Mouse (Mus musculus): ENCODE measurements around the gene Cep85l. TPM values are rescaled to one million over a fixed set of nuclear protein-coding genes. Genes with fewer than 3 reads are reported as not detected.

The Cep85l gene
- 0.28 and 0.43 TPM in 2 replicates for polyA plus RNA-seq (2012; rRNA removed)

GRCm38 (mm10) chr10:53379709-53380106 is at the start of gene Cep85l:
Gene Cep85l, minus strand, starts transcription at chr10:53379947.
- TF ChIP-seq POLR2A (IDR thresholded peaks at IDR 0.05; ENCODE audit: low read depth, low read length) = peak; percentile 34; the same call in 1 of the 2 replicates
- no peak for TF ChIP-seq CTCF (IDR thresholded peaks at IDR 0.05; ENCODE audit: extremely low read depth, insufficient read length, insufficient replicate concordance, low read depth, low read length)
- Histone ChIP-seq H3K27ac (ENCODE audit: insufficient read depth, low read depth, low read length) (peak within 1 kb of the TSS; percentile 74; the same call in 1 of the 2 replicates), H3K36me3 (ENCODE audit: control insufficient read depth, insufficient read depth, low read length) (no peaks in the 10 kb centered on the region), H3K4me1 (ENCODE audit: control insufficient read depth, insufficient read depth, insufficient read length, low read length) (no peaks in the 10 kb centered on the region), H3K4me3 (ENCODE audit: low read depth, low read length) (peak within 1 kb of the TSS; percentile 92), H3K27me3 (ENCODE audit: control insufficient read depth, insufficient read depth, low read length) (peaks cover 10% of the 10 kb centered on the region)
- 2% methylated on average over 31 of the region's 31 CpGs for WGBS

- no peaks in the 10 kb centered on the region for H3K36me3 ChIP-seq (ENCODE audit: control insufficient read depth, insufficient read depth, low read length)
- H3K4me1 ChIP-seq (ENCODE audit: control insufficient read depth, insufficient read depth, insufficient read length, low read length) = no peaks in the 10 kb centered on the region
- 40% methylated on average over 7 of the region's 7 CpGs for WGBS
- no peaks in the 10 kb centered on the region for H3K27me3 ChIP-seq (ENCODE audit: control insufficient read depth, insufficient read depth, low read length)
- no peak for TF ChIP-seq POLR2A (IDR thresholded peaks at IDR 0.05; ENCODE audit: low read depth, low read length)
- no peak for TF ChIP-seq CTCF (IDR thresholded peaks at IDR 0.05; ENCODE audit: extremely low read depth, insufficient read length, insufficient replicate concordance, low read depth, low read length)
- H3K27ac ChIP-seq (ENCODE audit: insufficient read depth, low read depth, low read length) = no peak overlapping the region
- H3K4me3 ChIP-seq (ENCODE audit: low read depth, low read length) = no peak overlapping the region
Observed at GRCm38 (mm10) chr10:53428695-53429447, 49.1 kb upstream of the Cep85l start.

- Histone ChIP-seq H3K27me3 (ENCODE audit: control insufficient read depth, insufficient read depth, low read length) (no peaks in the 10 kb centered on the region), H3K4me3 (ENCODE audit: low read depth, low read length) (no peak overlapping the region), H3K27ac (ENCODE audit: insufficient read depth, low read depth, low read length) (no peak overlapping the region), H3K4me1 (ENCODE audit: control insufficient read depth, insufficient read depth, insufficient read length, low read length) (no peaks in the 10 kb centered on the region), H3K36me3 (ENCODE audit: control insufficient read depth, insufficient read depth, low read length) (no peaks in the 10 kb centered on the region)
- WGBS = 87% methylated on average over 2 of the region's 2 CpGs
- TF ChIP-seq CTCF (IDR thresholded peaks at IDR 0.05; ENCODE audit: extremely low read depth, insufficient read length, insufficient replicate concordance, low read depth, low read length) = no peak
Observed at GRCm38 (mm10) chr10:53426524-53426923, 46.8 kb upstream of the Cep85l start.

- Histone ChIP-seq H3K27ac (ENCODE audit: insufficient read depth, low read depth, low read length) (no peak overlapping the region), H3K36me3 (ENCODE audit: control insufficient read depth, insufficient read depth, low read length) (no peaks in the 10 kb centered on the region), H3K4me3 (ENCODE audit: low read depth, low read length) (no peak overlapping the region), H3K27me3 (ENCODE audit: control insufficient read depth, insufficient read depth, low read length) (no peaks in the 10 kb centered on the region), H3K4me1 (ENCODE audit: control insufficient read depth, insufficient read depth, insufficient read length, low read length) (no peaks in the 10 kb centered on the region)
- TF ChIP-seq CTCF (IDR thresholded peaks at IDR 0.05; ENCODE audit: extremely low read depth, insufficient read length, insufficient replicate concordance, low read depth, low read length) (no peak), POLR2A (IDR thresholded peaks at IDR 0.05; ENCODE audit: low read depth, low read length) (no peak)
- WGBS = 95% methylated on average over 1 of the region's 1 CpGs
Observed at GRCm38 (mm10) chr10:53423091-53423490, 43.3 kb upstream of the Cep85l start.

GRCm38 (mm10) chr10:53422206-53422605 is 42.5 kb upstream of the Cep85l start:
- Histone ChIP-seq H3K36me3 (ENCODE audit: control insufficient read depth, insufficient read depth, low read length) (no peaks in the 10 kb centered on the region), H3K4me1 (ENCODE audit: control insufficient read depth, insufficient read depth, insufficient read length, low read length) (no peaks in the 10 kb centered on the region), H3K27ac (ENCODE audit: insufficient read depth, low read depth, low read length) (no peak overlapping the region), H3K4me3 (ENCODE audit: low read depth, low read length) (no peak overlapping the region), H3K27me3 (ENCODE audit: control insufficient read depth, insufficient read depth, low read length) (no peaks in the 10 kb centered on the region)
- TF ChIP-seq CTCF (IDR thresholded peaks at IDR 0.05; ENCODE audit: extremely low read depth, insufficient read length, insufficient replicate concordance, low read depth, low read length) = no peak
- TF ChIP-seq POLR2A (IDR thresholded peaks at IDR 0.05; ENCODE audit: low read depth, low read length) = no peak
- whole genome bisulfite sequencing = 73% methylated on average over 1 of the region's 1 CpGs

GRCm38 (mm10) chr10:53421613-53422012 is 41.9 kb upstream of the Cep85l start:
- no peak overlapping the region for H3K27ac ChIP-seq (ENCODE audit: insufficient read depth, low read depth, low read length)
- 73% methylated on average over 6 of the region's 6 CpGs for WGBS
- no peaks in the 10 kb centered on the region for H3K27me3 ChIP-seq (ENCODE audit: control insufficient read depth, insufficient read depth, low read length)
- no peak for TF ChIP-seq POLR2A (IDR thresholded peaks at IDR 0.05; ENCODE audit: low read depth, low read length)
- TF ChIP-seq CTCF (IDR thresholded peaks at IDR 0.05; ENCODE audit: extremely low read depth, insufficient read length, insufficient replicate concordance, low read depth, low read length) = no peak
- no peaks in the 10 kb centered on the region for H3K4me1 ChIP-seq (ENCODE audit: control insufficient read depth, insufficient read depth, insufficient read length, low read length)
- H3K36me3 ChIP-seq (ENCODE audit: control insufficient read depth, insufficient read depth, low read length) = no peaks in the 10 kb centered on the region
- H3K4me3 ChIP-seq (ENCODE audit: low read depth, low read length) = no peak overlapping the region

GRCm38 (mm10) chr10:53420069-53420468 is 40.3 kb upstream of the Cep85l start:
- H3K27ac ChIP-seq (ENCODE audit: insufficient read depth, low read depth, low read length) = no peak overlapping the region
- H3K4me3 ChIP-seq (ENCODE audit: low read depth, low read length) = no peak overlapping the region
- no peaks in the 10 kb centered on the region for H3K4me1 ChIP-seq (ENCODE audit: control insufficient read depth, insufficient read depth, insufficient read length, low read length)
- TF ChIP-seq POLR2A (IDR thresholded peaks at IDR 0.05; ENCODE audit: low read depth, low read length) = no peak
- no peak for TF ChIP-seq CTCF (IDR thresholded peaks at IDR 0.05; ENCODE audit: extremely low read depth, insufficient read length, insufficient replicate concordance, low read depth, low read length)
- H3K27me3 ChIP-seq (ENCODE audit: control insufficient read depth, insufficient read depth, low read length) = no peaks in the 10 kb centered on the region
- no peaks in the 10 kb centered on the region for H3K36me3 ChIP-seq (ENCODE audit: control insufficient read depth, insufficient read depth, low read length)
